Mouse (Mus musculus) CD4-positive naive resting alpha-beta T cell, adult 57 days (primary cell): ENCODE measurements around the gene Pf4. TPM values are rescaled to one million over a fixed set of nuclear protein-coding genes. Genes with fewer than 3 reads are reported as not detected.

Source experiments
- total RNA-seq: library from RNA; stranded (reverse); gene quantifications from one replicate; pipeline ENCODE4 v1.2.4, GENCODE M21; 2023

The Pf4 gene
- 4.3 TPM for total RNA-seq

DNA sequence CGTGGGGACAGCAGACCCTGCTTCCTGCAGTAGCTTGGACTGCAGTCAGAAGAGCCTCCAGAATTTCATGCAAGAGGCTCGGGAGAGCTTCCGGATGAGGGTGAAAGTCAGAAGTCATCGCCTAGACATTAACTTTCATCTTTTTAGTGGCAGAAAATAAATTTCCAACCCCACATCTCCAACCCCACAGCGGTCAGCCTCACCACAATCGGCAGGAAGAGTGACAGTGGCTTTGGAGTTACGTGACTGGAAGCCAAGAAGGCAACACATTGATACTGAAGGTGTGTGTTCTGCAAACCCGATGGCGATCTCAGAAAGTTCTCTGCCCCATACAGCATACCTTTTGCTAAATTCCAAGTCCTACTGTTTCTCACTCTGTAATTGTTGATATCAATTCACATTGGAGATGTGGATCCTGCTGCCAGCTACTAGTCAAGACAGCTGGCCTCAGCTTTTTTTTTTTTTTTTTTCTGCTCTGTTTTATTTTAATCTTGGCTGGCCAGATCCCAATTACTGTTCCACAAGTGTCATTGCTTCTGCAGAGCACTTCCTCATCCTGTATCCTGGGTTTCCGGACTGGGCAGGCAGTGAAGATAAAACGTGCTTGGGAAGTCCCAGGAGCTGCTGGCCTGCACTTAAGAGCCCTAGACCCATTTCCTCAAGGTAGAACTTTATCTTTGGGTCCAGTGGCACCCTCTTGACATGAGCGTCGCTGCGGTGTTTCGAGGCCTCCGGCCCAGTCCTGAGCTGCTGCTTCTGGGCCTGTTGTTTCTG, at the start of gene Pf4:
TSS of gene Pf4 (plus strand) at position 556 of the 774 bp plus-strand sequence.

GRCm38 (mm10) chr5:90759077-90760065, 12.9 kb upstream of the Pf4 start, which contains the start of gene Cxcl5:
TSS of gene Cxcl5 (plus strand) at chr5:90759360.

GRCm38 (mm10) chr5:90768218-90768617, 4.0 kb upstream of the Pf4 start, which contains the start of gene Ppbp:
TSS of gene Ppbp (plus strand) at chr5:90768518.

GRCm38 (mm10) chr5:90785659-90786588, 13.7 kb downstream of the Pf4 start, which contains the start of gene Cxcl3:
TSS of gene Cxcl3 (plus strand) at chr5:90786103.

GRCm38 (mm10) chr5:90794195-90794625, 22.0 kb downstream of the Pf4 start, which contains the start of gene Cxcl15:
TSS of gene Cxcl15 (plus strand) at chr5:90794534.

Other genes starting within 250 kb of the Pf4 start
- gene 5830473C10Rik, start 211.3 kb upstream of the Pf4 start, total RNA-seq = not detected
- not detected for gene Rassf6, start 131.8 kb upstream of the Pf4 start, total RNA-seq
- gene Cxcl5, start 13.1 kb upstream of the Pf4 start, total RNA-seq = 0.62 TPM
- gene Ppbp, start 3.9 kb upstream of the Pf4 start, total RNA-seq = 7.9 TPM
- not detected for gene Cxcl3, start 13.7 kb downstream of the Pf4 start, total RNA-seq
- gene Cxcl15, start 22.1 kb downstream of the Pf4 start, total RNA-seq = not detected
- 0.65 TPM for gene Cxcl1, start 118.8 kb downstream of the Pf4 start, total RNA-seq
- gene Cxcl2, start 131.4 kb downstream of the Pf4 start, total RNA-seq = 7.3 TPM
- gene Mthfd2l, start 158.7 kb downstream of the Pf4 start, total RNA-seq = 4.6 TPM